Comparison of ENCODE assay signal across 7 mouse cellular contexts in the genomic region with DNA sequence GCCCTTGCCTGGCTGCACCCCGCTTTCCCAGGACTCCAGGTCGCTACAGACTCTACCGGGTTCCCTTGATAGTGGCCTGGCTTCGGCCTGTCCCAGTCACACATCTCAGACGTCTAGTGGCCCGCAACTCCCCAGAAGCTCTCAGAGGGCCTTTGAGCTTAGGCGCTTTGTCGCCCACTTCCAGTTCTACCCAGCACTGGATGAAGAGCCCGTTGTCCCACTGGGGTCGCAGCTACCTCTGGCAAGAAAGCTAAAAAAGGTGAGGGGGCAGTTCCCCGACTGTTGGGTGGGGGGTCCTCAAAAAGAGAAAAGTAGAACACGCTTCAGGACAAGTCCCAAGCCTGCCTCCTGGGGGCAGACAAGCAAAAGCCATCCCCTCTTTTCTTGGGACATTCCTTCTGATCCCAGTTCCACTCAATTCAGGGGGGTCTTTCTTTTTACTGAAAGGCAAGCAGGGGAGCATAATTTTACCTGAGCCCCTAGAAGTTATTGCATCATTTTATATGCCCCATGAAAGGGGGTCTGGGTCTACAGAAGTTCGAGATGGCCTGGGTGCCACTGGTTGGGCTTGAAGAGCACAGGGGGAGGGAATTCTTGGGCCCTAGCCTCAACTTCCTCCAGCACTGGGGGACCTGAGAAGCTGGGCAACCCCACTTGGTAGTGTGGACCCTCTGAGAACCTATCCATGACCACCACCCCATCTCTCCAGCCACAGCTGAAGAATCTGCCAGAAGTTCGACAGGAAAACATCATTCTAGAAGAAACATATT. TPM values are rescaled to one million over a fixed set of nuclear protein-coding genes. Genes with fewer than 3 reads are reported as not detected.
DNase-seq lines count a peak whose midpoint lies in the region; ATAC-seq and TF ChIP-seq lines count a peak whose summit lies in the region.

No protein-coding gene starts in this region.

- ATAC-seq in heart, postnatal 0 days (ENCODE audit: insufficient read depth, low read depth) = no peak
- no peak for ATAC-seq in liver, embryonic 11.5 days (replicated peaks; ENCODE audit: low FRiP score)

- no peaks in the 10 kb centered on the region for H3K9me3 ChIP-seq in heart, postnatal 0 days (replicated peaks; ENCODE audit: control insufficient read depth, low read length)
- no peaks in the 10 kb centered on the region for H3K9me3 ChIP-seq in liver, embryonic 11.5 days (ENCODE audit: control insufficient read depth, low read length)

- peak overlapping the region; percentile 68 for H3K4me2 ChIP-seq in heart, postnatal 0 days (ENCODE audit: low read depth, low read length)
- peak overlapping the region; percentile 60 for H3K4me2 ChIP-seq in liver, embryonic 11.5 days

- H3K4me3 ChIP-seq in heart, postnatal 0 days (ENCODE audit: low read depth, low read length) = peak overlapping the region; percentile 43
- peak overlapping the region; percentile 33 for H3K4me3 ChIP-seq in liver, embryonic 11.5 days (ENCODE audit: low read depth, low read length)

- TF ChIP-seq POLR2A in brain, embryonic 14.5 days (IDR thresholded peaks at IDR 0.05; ENCODE audit: borderline replicate concordance, extremely low read depth, insufficient read depth, insufficient read length, poor library complexity, severe bottlenecking) = no peak

- WGBS in heart, postnatal 0 days = 9% methylated on average over 14 of the region's 14 CpGs
- 6% methylated on average over 14 of the region's 14 CpGs for WGBS in liver, embryonic 11.5 days

- peak; percentile 48; the same call in 1 of the 2 replicates for TF ChIP-seq CTCF in brain, embryonic 14.5 days (IDR thresholded peaks at IDR 0.05; ENCODE audit: borderline replicate concordance, extremely low read depth, insufficient read depth, insufficient read length)
- no peak for TF ChIP-seq CTCF in heart, postnatal 0 days (IDR thresholded peaks at IDR 0.05; ENCODE audit: low read depth)

- 0 out of 2 replicates have a peak overlapping the region, but pooled peaks have one; percentile 36 for H3K27ac ChIP-seq in heart, postnatal 0 days (ENCODE audit: low read depth)
- H3K27ac ChIP-seq in liver, embryonic 11.5 days (ENCODE audit: low read depth, low read length) = no peak overlapping the region

- TF ChIP-seq EP300 in heart, postnatal 0 days (IDR thresholded peaks at IDR 0.05; ENCODE audit: low read depth) = no peak

- H3K27me3 ChIP-seq in heart, postnatal 0 days (ENCODE audit: control insufficient read depth, insufficient read depth, low read length) = peaks cover 59% of the 10 kb centered on the region
- H3K27me3 ChIP-seq in liver, embryonic 11.5 days (replicated peaks; ENCODE audit: control insufficient read depth, insufficient read depth, low read length) = peaks cover 79% of the 10 kb centered on the region

- H3K36me3 ChIP-seq in heart, postnatal 0 days (replicated peaks; ENCODE audit: control insufficient read depth, insufficient read depth, low read length) = no peaks in the 10 kb centered on the region
- no peaks in the 10 kb centered on the region for H3K36me3 ChIP-seq in liver, embryonic 11.5 days (ENCODE audit: control insufficient read depth, insufficient read depth, low read length)

- H3K4me1 ChIP-seq in heart, postnatal 0 days (ENCODE audit: control insufficient read depth, insufficient read depth) = peaks cover 5% of the 10 kb centered on the region; the same call in 1 of the 2 replicates
- 0 out of 2 replicates have a peak, but pooled peaks cover 6% of the 10 kb centered on the region for H3K4me1 ChIP-seq in liver, embryonic 11.5 days (replicated peaks; ENCODE audit: control insufficient read depth, insufficient read depth, low read length)

- peak; percentile 42 for DNase-seq in ES-CJ7 (ENCODE audit: low read depth, low spot score)
- DNase-seq in brain, embryonic 14.5 days (ENCODE audit: low read depth) = peak; percentile 43
- DNase-seq in heart, postnatal 0 days (ENCODE audit: low spot score) = no peak
- DNase-seq in liver, embryonic 11.5 days (ENCODE audit: low spot score) = peak; percentile 37
- DNase-seq in adrenal gland, postnatal 25 days = no peak
- no peak for DNase-seq in layer of hippocampus, adult 9-11 months
- DNase-seq in urinary bladder, postnatal 4 days (ENCODE audit: low spot score in 2 of 2) = no peak

- H3K9ac ChIP-seq in heart, postnatal 0 days (replicated peaks; ENCODE audit: low read depth, low read length) = peak overlapping the region; percentile 31; the same call in 1 of the 2 replicates
- H3K9ac ChIP-seq in liver, embryonic 11.5 days (ENCODE audit: low read depth, low read length) = no peak overlapping the region

RNA-seq across cellular contexts. Expression of a gene that starts 3.5 kb away (rescaled TPM):
- 33.8 and 53.1 TPM in 2 replicates for polyA plus RNA-seq in brain, embryonic 14.5 days (2012; rRNA removed)
- 8.1 and 12.8 TPM in 2 replicates for total RNA-seq in heart, postnatal 0 days (2014; rRNA removed; ENCODE audit: low replicate concordance)
- polyA plus RNA-seq in heart, postnatal 0 days (2015; fragmentation: Nextera tagmentation; extraction: Ambion mirVana) = 10.4 and 10.5 TPM in 2 replicates
- 0.75 and 0.99 TPM in 2 replicates for polyA plus RNA-seq in liver, embryonic 11.5 days (2014; fragmentation: Nextera tagmentation; extraction: Ambion mirVana)
- total RNA-seq in adrenal gland, postnatal 25 days (2021) = 18.3 and 25.6 TPM in 2 replicates

Comparison
In these comparisons a context has a peak if more than half of its experiments do, and no peak if none do; other contexts are left out.
1. DNase-seq: peak in ES-CJ7 (single experiment), brain, embryonic 14.5 days (single experiment) and liver, embryonic 11.5 days (single experiment); none in heart, postnatal 0 days (single experiment), adrenal gland, postnatal 25 days (single experiment), layer of hippocampus, adult 9-11 months (single experiment) and urinary bladder, postnatal 4 days (0 of 2).